Mouse (Mus musculus) E14TG2a.4 (cell line): Measurements from ENCODE around the gene Trpc2.

Experiments
- CTCF ChIP-seq: conservative IDR thresholded peaks from 2 replicates; pipeline ENCODE4 v1.5.1; 2014; ENCODE audit warnings: low read length
- POU5F1 ChIP-seq: IDR thresholded peaks from 2 replicates; pipeline ENCODE4 v1.6.1; 2014; ENCODE audit warnings: low read length, borderline replicate concordance

DNA sequence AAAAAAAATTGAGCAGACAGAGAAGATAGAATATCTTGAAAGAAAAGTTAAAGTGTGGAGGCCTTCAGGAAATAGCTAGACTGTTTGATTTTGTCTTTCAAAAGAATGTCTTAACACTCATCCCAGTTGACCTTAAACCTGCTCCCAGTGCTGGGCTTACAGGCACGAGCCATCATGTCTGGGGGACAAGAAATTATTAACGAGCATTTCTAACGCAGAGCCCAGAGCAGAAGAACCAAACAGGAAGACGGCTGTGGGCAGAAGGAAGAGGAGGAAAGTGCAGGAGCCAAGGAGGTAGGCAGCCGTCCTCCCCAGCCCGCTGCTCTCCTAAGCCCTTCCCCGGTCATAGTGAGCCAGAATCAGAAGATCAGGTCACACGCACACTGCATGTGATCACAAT is 2.6 kb upstream of the Trpc2 start:
- no peak for TF ChIP-seq CTCF
- no peak for TF ChIP-seq POU5F1
